Mouse (Mus musculus): ENCODE measurements at regions not wholly inside any gene's neighbourhood (a gene's known extent, or its start where the extent isn't known, plus 50 kb on each side); places are given as distances from the start of the nearest gene placed in this dataset.

GRCm38 (mm10) chr14:98844221-98844620 is 149.9 kb downstream of the Rpl36a-ps1 start:
- Histone ChIP-seq H3K36me3 (ENCODE audit: insufficient read depth) (no peaks in the 10 kb centered on the region), H3K27ac (ENCODE audit: low read depth) (no peak overlapping the region), H3K9me3 (ENCODE audit: low read depth, low read length) (no peaks in the 10 kb centered on the region), H3K9ac (no peak overlapping the region), H3K27me3 (ENCODE audit: insufficient read depth, low read length) (no peaks in the 10 kb centered on the region), H3K4me3 (ENCODE audit: low read depth, low read length) (no peak overlapping the region), H3K4me2 (no peak overlapping the region), H3K4me1 (ENCODE audit: insufficient read depth) (peaks cover 3% of the 10 kb centered on the region; the same call in 1 of the 2 replicates)
- TF ChIP-seq CTCF (IDR thresholded peaks at IDR 0.05; ENCODE audit: low read depth) = no peak
- no peak for DNase-seq
- 69% methylated on average over 2 of the region's 2 CpGs for WGBS
- ATAC-seq (ENCODE audit: insufficient read depth) = no peak

- Histone ChIP-seq H3K36me3 (ENCODE audit: insufficient read depth) (no peaks in the 10 kb centered on the region), H3K9ac (no peak overlapping the region), H3K4me3 (ENCODE audit: low read depth, low read length) (no peak overlapping the region), H3K4me1 (ENCODE audit: insufficient read depth) (no peaks in the 10 kb centered on the region), H3K4me2 (no peak overlapping the region), H3K27ac (ENCODE audit: low read depth) (no peak overlapping the region), H3K9me3 (ENCODE audit: low read depth, low read length) (no peaks in the 10 kb centered on the region), H3K27me3 (ENCODE audit: insufficient read depth, low read length) (no peaks in the 10 kb centered on the region)
- TF ChIP-seq CTCF (IDR thresholded peaks at IDR 0.05; ENCODE audit: low read depth) = no peak
- WGBS = 84% methylated on average over 5 of the region's 5 CpGs
- DNase-seq = no peak
- no peak for ATAC-seq (ENCODE audit: insufficient read depth)
These were observed 159.8 kb downstream of the Rpl36a-ps1 start for GRCm38 (mm10) chr14:98834316-98834715.

GRCm38 (mm10) chr14:98833230-98833999 is 160.7 kb downstream of the Rpl36a-ps1 start:
- no peaks in the 10 kb centered on the region for H3K36me3 ChIP-seq (ENCODE audit: insufficient read depth)
- H3K4me1 ChIP-seq (ENCODE audit: insufficient read depth) = no peaks in the 10 kb centered on the region
- 79% methylated on average over 13 of the region's 13 CpGs for WGBS
- DNase-seq (no peak), ATAC-seq (ENCODE audit: insufficient read depth) (no peak)
- no peak for TF ChIP-seq CTCF (IDR thresholded peaks at IDR 0.05; ENCODE audit: low read depth)
- H3K4me2 ChIP-seq = no peak overlapping the region
- no peak overlapping the region for H3K4me3 ChIP-seq (ENCODE audit: low read depth, low read length)
- H3K27me3 ChIP-seq (ENCODE audit: insufficient read depth, low read length) = no peaks in the 10 kb centered on the region
- H3K27ac ChIP-seq (ENCODE audit: low read depth) = no peak overlapping the region
- no peaks in the 10 kb centered on the region for H3K9me3 ChIP-seq (ENCODE audit: low read depth, low read length)
- no peak overlapping the region for H3K9ac ChIP-seq

- Histone ChIP-seq H3K4me1 (ENCODE audit: insufficient read depth) (no peaks in the 10 kb centered on the region), H3K4me2 (no peak overlapping the region), H3K4me3 (ENCODE audit: low read depth, low read length) (no peak overlapping the region), H3K27me3 (ENCODE audit: insufficient read depth, low read length) (no peaks in the 10 kb centered on the region), H3K36me3 (ENCODE audit: insufficient read depth) (no peaks in the 10 kb centered on the region), H3K9me3 (ENCODE audit: low read depth, low read length) (no peaks in the 10 kb centered on the region), H3K9ac (no peak overlapping the region), H3K27ac (ENCODE audit: low read depth) (no peak overlapping the region)
- no peak for DNase-seq
- TF ChIP-seq CTCF (IDR thresholded peaks at IDR 0.05; ENCODE audit: low read depth) = no peak
- ATAC-seq (ENCODE audit: insufficient read depth) = no peak
- WGBS = 66% methylated on average over 7 of the region's 7 CpGs
These were observed 161.7 kb downstream of the Rpl36a-ps1 start for GRCm38 (mm10) chr14:98832401-98832800.

- no peak for TF ChIP-seq CTCF (IDR thresholded peaks at IDR 0.05; ENCODE audit: low read depth)
- Histone ChIP-seq H3K36me3 (ENCODE audit: insufficient read depth) (no peaks in the 10 kb centered on the region), H3K9me3 (ENCODE audit: low read depth, low read length) (no peaks in the 10 kb centered on the region), H3K27ac (ENCODE audit: low read depth) (no peak overlapping the region), H3K9ac (no peak overlapping the region), H3K4me2 (no peak overlapping the region), H3K27me3 (ENCODE audit: insufficient read depth, low read length) (no peaks in the 10 kb centered on the region), H3K4me3 (ENCODE audit: low read depth, low read length) (no peak overlapping the region), H3K4me1 (ENCODE audit: insufficient read depth) (no peaks in the 10 kb centered on the region)
- DNase-seq (no peak), ATAC-seq (ENCODE audit: insufficient read depth) (no peak)
- 39% methylated on average over 5 of the region's 5 CpGs for WGBS
These were observed 164.0 kb downstream of the Rpl36a-ps1 start for GRCm38 (mm10) chr14:98829958-98830633.

GRCm38 (mm10) chr14:98827490-98827889 is 166.6 kb downstream of the Rpl36a-ps1 start:
- Histone ChIP-seq H3K4me1 (ENCODE audit: insufficient read depth) (no peaks in the 10 kb centered on the region), H3K27ac (ENCODE audit: low read depth) (no peak overlapping the region), H3K4me2 (no peak overlapping the region), H3K4me3 (ENCODE audit: low read depth, low read length) (no peak overlapping the region), H3K27me3 (ENCODE audit: insufficient read depth, low read length) (no peaks in the 10 kb centered on the region), H3K36me3 (ENCODE audit: insufficient read depth) (no peaks in the 10 kb centered on the region), H3K9me3 (ENCODE audit: low read depth, low read length) (no peaks in the 10 kb centered on the region), H3K9ac (no peak overlapping the region)
- WGBS = 71% methylated on average over 2 of the region's 2 CpGs
- DNase-seq (no peak), ATAC-seq (ENCODE audit: insufficient read depth) (no peak)
- TF ChIP-seq CTCF (IDR thresholded peaks at IDR 0.05; ENCODE audit: low read depth) = no peak

- Histone ChIP-seq H3K4me1 (ENCODE audit: insufficient read depth) (no peaks in the 10 kb centered on the region), H3K36me3 (ENCODE audit: insufficient read depth) (no peaks in the 10 kb centered on the region), H3K4me3 (ENCODE audit: low read depth, low read length) (no peak overlapping the region), H3K27me3 (ENCODE audit: insufficient read depth, low read length) (no peaks in the 10 kb centered on the region), H3K9me3 (ENCODE audit: low read depth, low read length) (no peaks in the 10 kb centered on the region), H3K4me2 (no peak overlapping the region), H3K9ac (no peak overlapping the region), H3K27ac (ENCODE audit: low read depth) (no peak overlapping the region)
- WGBS = 87% methylated on average over 5 of the region's 5 CpGs
- DNase-seq (no peak), ATAC-seq (ENCODE audit: insufficient read depth) (no peak)
- TF ChIP-seq CTCF (IDR thresholded peaks at IDR 0.05; ENCODE audit: low read depth) = no peak
These were observed 180.5 kb downstream of the Rpl36a-ps1 start for GRCm38 (mm10) chr14:98813657-98814056.

Data from lung, embryonic 14.5 days (tissue).